Mouse (Mus musculus) heart, adult 2 months (tissue): ENCODE measurements around the gene Glp2r. TPM values are rescaled to one million over a fixed set of nuclear protein-coding genes. Genes with fewer than 3 reads are reported as not detected.
A peak's percentile ranks its signal among the peaks of the same experiment; 100 is the strongest.

Experiments
- DNase-seq, 2 experiments: peaks; one replicate each; pipeline ENCODE4 v3.0.0; 2021
- H3K27ac ChIP-seq: fragments of 200-600 bp; 2 replicates; pipeline ENCODE4 v1.8.1; 2022
- H3K27me3 ChIP-seq: fragments of 200-500 bp; 2 replicates; pipeline ENCODE4 v1.6.1; 2012; ENCODE audit warnings: mild to moderate bottlenecking, low read length, inconsistent platforms, mixed read lengths; ENCODE audit not compliant: control insufficient read depth, insufficient read depth
- H3K36me3 ChIP-seq: fragments of 200-500 bp; 2 replicates; pipeline ENCODE4 v1.6.1; 2012; ENCODE audit warnings: low read length, inconsistent platforms; ENCODE audit not compliant: control insufficient read depth, insufficient read depth
- H3K4me1 ChIP-seq: fragments of 200-500 bp; 2 replicates; pipeline ENCODE4 v1.6.1; 2011; ENCODE audit warnings: low read length; ENCODE audit not compliant: control insufficient read depth, insufficient read depth
- H3K4me3 ChIP-seq: fragments of 200-600 bp; 2 replicates; pipeline ENCODE4 v1.8.1; 2022
- H3K79me2 ChIP-seq: fragments of 200-500 bp; replicated peaks from 2 replicates; pipeline ENCODE4 v1.6.1; 2012; ENCODE audit warnings: mild to moderate bottlenecking, inconsistent platforms, low read length, moderate library complexity, mixed read lengths; ENCODE audit not compliant: control insufficient read depth, insufficient read depth
- H3K9ac ChIP-seq: fragments of 200-500 bp; 2 replicates; pipeline ENCODE4 v1.6.1; 2012; ENCODE audit warnings: low read depth, mild to moderate bottlenecking, control low read depth, inconsistent platforms, low read length, mixed read lengths
- CTCF ChIP-seq: fragments of 200-600 bp; IDR thresholded peaks from 2 replicates; pipeline ENCODE4 v1.8.1; 2022; ENCODE audit warnings: antibody characterized with exemption, mild to moderate bottlenecking, moderate library complexity
- EP300 ChIP-seq: fragments of 200-500 bp; IDR thresholded peaks from 2 replicates; pipeline ENCODE4 v1.6.1; 2011; ENCODE audit warnings: low read depth, low read length, control low read depth; ENCODE audit not compliant: insufficient read depth
- POLR2A ChIP-seq: fragments of 200-500 bp; IDR thresholded peaks from 2 replicates; pipeline ENCODE4 v1.6.1; 2011; ENCODE audit warnings: mild to moderate bottlenecking, low read depth, low read length, control low read depth; ENCODE audit not compliant: insufficient read depth
- WGBS: fragments of 180-500 bp; shearing (Covaris S2); methylation state at CpG from one replicate; pipeline ENCODE4 v1.1.7; 2018; 5-methylcytosine and 5-hydroxymethylcytosine counted together
- intact Hi-C: fragments of 180-260 bp; cut with DNase I; formaldehyde crosslinking; loops from one replicate; pipeline ENCODE4 v1.15.1; 2025
- polyA plus RNA-seq: library from polyadenylated mRNA; depleted of rRNA; stranded (reverse); fragments of >200 nt; gene quantifications from 2 replicates; pipeline ENCODE4 v1.2.3, GENCODE M21; 2012
- total RNA-seq, 2 experiments: library from RNA; stranded (reverse); gene quantifications; 2 replicates each; pipeline ENCODE4 v1.2.3; 2021

Glp2r gene
- total and polyA plus RNA-seq, 3 experiments: not detected

DNA sequence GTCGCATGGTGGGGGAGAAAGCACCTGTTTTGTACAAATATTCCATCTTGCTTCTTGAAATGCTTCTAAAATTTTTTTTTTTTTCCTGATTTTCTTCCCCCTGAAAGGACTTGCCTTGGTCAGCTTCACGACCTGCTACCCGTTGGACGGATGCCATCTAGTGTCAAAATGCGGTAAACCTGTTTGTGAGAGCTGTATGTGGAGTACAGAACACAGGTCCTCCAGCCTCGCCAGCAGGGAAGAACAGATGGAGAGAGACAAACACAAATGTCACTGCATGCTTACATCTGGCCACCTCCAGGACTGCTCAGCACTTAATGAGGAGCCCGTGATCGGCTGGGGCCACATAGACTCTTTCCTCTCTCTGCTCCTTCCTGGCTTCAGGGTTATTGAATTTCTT is 1.6 kb upstream of the Glp2r start:
- intact Hi-C loops: no loop called here
- no peaks in the 10 kb centered on the region for H3K27me3 ChIP-seq
- 16% methylated on average over 8 of the region's 8 CpGs for WGBS
- H3K36me3 ChIP-seq: no peaks in the 10 kb centered on the region
- no peak overlapping the region for H3K9ac ChIP-seq
- TF ChIP-seq CTCF (peak; percentile 37), POLR2A (no peak)
- no peaks in the 10 kb centered on the region for H3K79me2 ChIP-seq
- no peaks in the 10 kb centered on the region for H3K4me1 ChIP-seq
- no peak overlapping the region for H3K4me3 ChIP-seq
- no peak overlapping the region for H3K27ac ChIP-seq
- no peak for DNase-seq

DNA sequence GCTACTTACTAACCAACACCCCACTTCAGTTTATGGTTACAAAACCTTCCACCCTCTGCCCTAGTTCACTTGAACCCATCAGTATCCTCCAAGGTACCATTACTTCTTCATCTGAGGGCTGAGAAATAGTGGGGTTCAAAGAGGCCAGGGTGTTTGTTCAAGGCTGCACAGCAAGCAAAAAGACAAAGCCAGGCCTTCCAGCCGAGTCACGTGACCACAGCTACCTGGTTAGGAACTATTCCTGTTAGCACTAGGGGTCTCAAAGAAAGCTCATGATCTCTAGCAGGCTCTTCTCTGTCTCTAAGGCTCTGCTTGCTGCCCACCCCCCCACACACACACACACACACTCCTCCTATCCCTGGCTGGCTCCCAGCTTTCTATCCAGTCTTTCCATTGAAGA is 738 bp upstream of the Glp2r start:
- Histone ChIP-seq H3K9ac (no peak overlapping the region), H3K79me2 (no peaks in the 10 kb centered on the region), H3K27me3 (no peaks in the 10 kb centered on the region), H3K4me1 (no peaks in the 10 kb centered on the region), H3K36me3 (no peaks in the 10 kb centered on the region), H3K4me3 (no peak overlapping the region), H3K27ac (no peak overlapping the region)
- TF ChIP-seq CTCF (no peak), POLR2A (no peak), EP300 (no peak)
- no peak for DNase-seq
- 91% methylated on average over 2 of the region's 2 CpGs for WGBS
- intact Hi-C loops: no loop called here

DNA sequence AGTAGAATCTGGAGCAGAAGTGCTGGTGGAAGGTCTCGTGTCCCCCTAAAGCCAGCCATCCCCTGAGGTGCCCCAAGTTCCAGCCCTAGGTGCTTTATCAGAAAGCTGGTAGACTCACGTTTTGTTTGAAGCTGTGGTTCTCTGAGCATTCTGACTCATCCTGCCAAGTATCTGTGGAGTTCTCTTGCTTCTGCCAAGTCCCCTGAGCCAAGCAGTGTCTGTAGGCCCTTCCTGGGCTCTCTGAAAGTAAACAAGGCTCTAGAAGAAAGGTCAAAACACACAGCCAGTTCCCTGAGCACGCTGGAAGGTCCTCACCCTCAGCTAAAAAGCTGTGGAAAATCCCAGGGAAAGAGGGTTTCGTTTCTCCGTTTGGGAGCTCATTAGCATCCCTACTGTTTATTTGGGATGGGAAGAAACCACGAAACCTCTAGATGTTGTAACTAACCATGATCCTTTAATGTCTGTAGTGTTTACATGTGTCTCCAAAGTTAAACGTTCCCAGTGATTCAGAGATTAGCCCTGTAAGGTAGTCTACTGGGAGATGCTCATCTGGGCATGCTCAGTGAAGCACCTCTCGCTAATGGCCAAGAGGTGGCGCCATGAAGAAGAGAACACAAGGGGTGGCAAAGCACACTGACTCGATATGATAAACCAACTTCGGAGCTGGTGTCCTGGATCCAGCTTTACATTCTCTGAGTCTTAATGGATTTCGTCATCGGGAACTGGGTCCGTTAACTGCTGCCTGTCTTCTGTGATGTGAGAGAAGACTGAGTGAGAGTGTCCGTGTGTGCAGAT is 13.4 kb downstream of the Glp2r start:
- intact Hi-C loops: loop anchor here (2.0 kb wide), 1 partner anchor 51 kb away; no protein-coding TSS in a partner anchor

DNA sequence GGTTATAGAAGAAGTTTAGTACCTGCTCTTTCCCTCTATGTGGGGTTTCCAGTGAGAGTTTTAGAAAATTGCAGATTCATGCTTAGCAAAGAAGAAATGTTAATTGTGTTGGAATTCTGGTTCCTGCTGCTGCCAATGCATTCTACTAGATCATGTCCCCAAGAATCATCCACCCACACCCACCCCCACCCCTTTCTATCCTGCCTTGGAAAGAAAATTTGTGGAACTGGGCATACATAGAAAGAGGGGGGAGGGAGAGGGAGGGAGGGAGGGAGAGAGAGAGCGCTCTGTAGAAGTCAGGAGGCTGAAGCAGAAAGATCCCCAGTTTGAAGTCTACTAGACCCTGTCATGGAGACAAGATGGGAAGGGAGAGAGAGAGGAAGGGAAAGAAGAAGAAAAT is 14.7 kb downstream of the Glp2r start:
- Histone ChIP-seq H3K9ac (no peak overlapping the region), H3K27me3 (no peaks in the 10 kb centered on the region), H3K4me1 (no peaks in the 10 kb centered on the region), H3K79me2 (no peaks in the 10 kb centered on the region), H3K36me3 (no peaks in the 10 kb centered on the region), H3K4me3 (no peak overlapping the region), H3K27ac (no peak overlapping the region)
- TF ChIP-seq CTCF (no peak), EP300 (no peak), POLR2A (no peak)
- intact Hi-C loops: loop anchor here (2.0 kb wide), 1 partner anchor 53 kb away; no protein-coding TSS in a partner anchor
- 100% methylated on average over 1 of the region's 1 CpGs for WGBS
- DNase-seq: no peak

More for the DNA sequence above, 13.4 kb downstream of the Glp2r start:
- WGBS: 59% methylated on average over 15 of the region's 15 CpGs
- no peaks in the 10 kb centered on the region for H3K4me1 ChIP-seq
- no peak for TF ChIP-seq POLR2A
- 0 out of 2 replicates have a peak, but pooled peaks have one; percentile 46 for TF ChIP-seq EP300
- TF ChIP-seq CTCF: peak; percentile 75
- no peaks in the 10 kb centered on the region for H3K27me3 ChIP-seq
- no peaks in the 10 kb centered on the region for H3K36me3 ChIP-seq
- H3K27ac ChIP-seq: no peak overlapping the region
- DNase-seq: peak in 1 of 2 experiments; percentile 9
- no peak overlapping the region for H3K4me3 ChIP-seq
- no peaks in the 10 kb centered on the region for H3K79me2 ChIP-seq
- H3K9ac ChIP-seq: no peak overlapping the region

- intact Hi-C loops: no loop called here
- no peak for DNase-seq
- Histone ChIP-seq H3K27me3 (no peaks in the 10 kb centered on the region), H3K27ac (no peak overlapping the region), H3K4me3 (no peak overlapping the region), H3K4me1 (no peaks in the 10 kb centered on the region), H3K36me3 (no peaks in the 10 kb centered on the region), H3K79me2 (no peaks in the 10 kb centered on the region), H3K9ac (no peak overlapping the region)
- TF ChIP-seq CTCF (peak; percentile 36), POLR2A (no peak)
Observed at GRCm38 (mm10) chr11:67741569-67741968, 29.4 kb downstream of the Glp2r start.

DNA sequence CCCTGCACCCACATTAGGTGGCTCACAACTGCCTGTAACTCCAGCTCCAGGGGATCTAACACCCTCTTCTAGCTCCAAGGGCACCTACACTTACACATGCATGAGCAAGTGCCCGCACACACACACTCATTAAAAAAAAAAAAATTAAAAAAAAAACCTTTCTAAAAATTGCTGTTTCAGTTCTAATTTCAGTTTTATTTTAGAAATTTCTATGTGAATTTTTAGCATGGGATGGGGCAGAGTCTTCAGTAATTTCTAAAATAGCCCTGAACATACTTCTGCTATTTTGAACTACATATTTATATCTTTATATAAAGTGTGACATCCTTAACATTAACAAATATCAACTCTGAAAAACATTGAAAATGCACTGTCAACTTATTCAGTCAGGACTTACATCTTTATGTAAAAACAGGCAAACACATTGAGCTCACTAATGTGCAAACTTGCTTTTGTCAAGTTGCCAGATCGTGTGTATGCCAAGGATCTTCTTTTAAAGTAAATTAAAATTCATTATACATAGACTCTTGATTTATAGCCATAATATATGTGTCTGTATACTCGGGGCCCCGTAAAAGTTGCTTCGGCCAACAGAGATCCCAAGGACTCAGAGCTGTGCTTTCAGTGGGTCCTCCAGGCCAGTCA is 32.0 kb downstream of the Glp2r start:
- no peak for DNase-seq
- TF ChIP-seq EP300: no peak
- no peak for TF ChIP-seq CTCF
- TF ChIP-seq POLR2A: no peak
- Histone ChIP-seq H3K4me1 (no peaks in the 10 kb centered on the region), H3K36me3 (no peaks in the 10 kb centered on the region), H3K9ac (no peak overlapping the region), H3K27me3 (no peaks in the 10 kb centered on the region), H3K27ac (no peak overlapping the region), H3K79me2 (no peaks in the 10 kb centered on the region), H3K4me3 (no peak overlapping the region)
- intact Hi-C loops: no loop called here
- 89% methylated on average over 5 of the region's 5 CpGs for WGBS
